Mouse (Mus musculus): ENCODE results near the gene Btnl2.

Gene Btnl2

GRCm38 (mm10) chr17:34411117-34411516 lies 56.5 kb downstream of the Btnl2 start:
- DNase-seq, result peak; percentile 75

All from thymus, postnatal 25 days (tissue).